Mouse (Mus musculus): ENCODE results near the gene Stip1. TPM values are rescaled to one million over a fixed set of nuclear protein-coding genes. Genes with fewer than 3 reads are reported as not detected.
"Not testable (repeated sequence)": the region's sequence is repeated elsewhere in the genome, so short reads cannot be mapped to it uniquely, and the experiment has no call there.

The Stip1 gene
- total RNA-seq (2021): 100 to 1,000 TPM; 211 to 217 TPM
- long read RNA-seq, experiment 1, transcript Stip1-201 (14 exons, 2,108 nt): major isoform, 271 of 288 reads
- long read RNA-seq, experiment 1, partial matches to known transcripts: 11 of 288 reads
- long read RNA-seq, experiment 1, other reads (novel, unspliced or antisense): 6 of 288 reads
- long read RNA-seq, experiment 2, transcript Stip1-201 (14 exons, 2,108 nt): major isoform, 194 of 226 reads
- long read RNA-seq, experiment 2, partial matches to known transcripts: 29 of 226 reads
- long read RNA-seq, experiment 2, other reads (novel, unspliced or antisense): 3 of 226 reads

DNA sequence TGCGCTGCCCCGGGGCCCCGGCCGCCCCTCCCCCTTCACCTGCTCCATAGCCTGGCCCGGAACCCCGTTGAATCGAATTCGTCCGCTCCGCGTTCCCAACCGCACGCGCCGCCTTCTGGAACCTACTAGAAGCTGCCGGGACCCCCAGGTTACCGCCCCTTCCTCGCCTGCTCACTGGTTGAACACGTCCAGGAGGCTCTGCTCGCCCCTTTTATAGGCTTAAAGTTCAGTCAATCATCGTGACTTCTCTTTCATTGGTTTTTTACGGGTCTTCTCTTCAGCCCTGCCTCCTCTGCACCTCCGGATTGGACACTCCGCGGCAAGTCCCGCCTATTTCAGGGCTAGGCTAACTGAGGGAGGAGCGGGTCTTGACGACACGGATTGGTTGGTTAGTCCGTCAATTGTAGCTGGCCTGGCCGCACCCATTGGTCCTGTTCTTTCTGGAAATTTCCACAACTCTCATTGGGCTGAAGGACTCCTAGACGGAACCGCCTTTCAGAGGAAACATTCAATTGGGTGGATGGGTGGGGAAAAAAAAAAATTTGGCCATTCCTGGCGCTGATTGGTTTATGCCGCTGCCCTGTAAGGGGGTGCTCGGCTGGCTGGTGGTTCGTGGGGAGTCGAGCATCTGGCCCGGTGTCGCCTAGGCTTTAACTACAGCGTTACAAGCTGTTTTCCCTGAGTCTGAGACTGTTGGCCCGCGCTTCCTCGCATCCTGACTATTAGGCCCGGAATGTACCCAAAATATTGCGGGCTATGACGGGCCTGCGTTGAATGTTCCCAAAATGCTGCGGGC, at the start of gene Stip1:
Stip1 (minus strand) TSS at position 127 of the 796 bp plus-strand sequence.
- DNase-seq (ENCODE audit: low spot score in 2 of 2): peak; percentile 99

- no peak for DNase-seq (ENCODE audit: low spot score in 2 of 2)
Measured at GRCm38 (mm10) chr19:7089050-7089449, 49.3 kb upstream of the Stip1 start.

DNA sequence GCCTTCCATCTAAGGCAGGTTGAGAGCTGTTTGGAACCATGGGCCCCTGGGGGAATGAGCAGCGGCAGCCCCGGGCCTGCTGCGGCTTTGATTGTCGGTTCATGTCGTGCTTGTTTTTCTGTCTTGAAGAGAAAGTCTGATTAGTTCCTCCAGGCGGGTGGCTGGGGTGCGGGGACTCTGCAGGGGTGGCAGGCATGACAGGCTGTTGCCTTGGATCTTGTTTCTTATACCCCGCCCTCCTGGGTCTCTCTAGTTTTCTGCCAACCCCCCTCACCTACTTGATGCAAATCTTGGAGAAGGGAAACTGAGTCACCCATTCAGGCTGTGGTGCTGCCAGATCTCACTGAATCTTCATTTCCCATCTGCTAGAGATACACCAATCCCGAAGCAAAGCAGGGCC, 48.8 kb upstream of the Stip1 start:
- DNase-seq (ENCODE audit: low spot score in 2 of 2): no peak

- no peak for DNase-seq (ENCODE audit: low spot score in 2 of 2)
Measured at GRCm38 (mm10) chr19:7084734-7085133, 45.0 kb upstream of the Stip1 start.

GRCm38 (mm10) chr19:7083035-7083794, 43.4 kb upstream of the Stip1 start:
- DNase-seq (ENCODE audit: low spot score in 2 of 2): peak; percentile 57 to 67

DNA sequence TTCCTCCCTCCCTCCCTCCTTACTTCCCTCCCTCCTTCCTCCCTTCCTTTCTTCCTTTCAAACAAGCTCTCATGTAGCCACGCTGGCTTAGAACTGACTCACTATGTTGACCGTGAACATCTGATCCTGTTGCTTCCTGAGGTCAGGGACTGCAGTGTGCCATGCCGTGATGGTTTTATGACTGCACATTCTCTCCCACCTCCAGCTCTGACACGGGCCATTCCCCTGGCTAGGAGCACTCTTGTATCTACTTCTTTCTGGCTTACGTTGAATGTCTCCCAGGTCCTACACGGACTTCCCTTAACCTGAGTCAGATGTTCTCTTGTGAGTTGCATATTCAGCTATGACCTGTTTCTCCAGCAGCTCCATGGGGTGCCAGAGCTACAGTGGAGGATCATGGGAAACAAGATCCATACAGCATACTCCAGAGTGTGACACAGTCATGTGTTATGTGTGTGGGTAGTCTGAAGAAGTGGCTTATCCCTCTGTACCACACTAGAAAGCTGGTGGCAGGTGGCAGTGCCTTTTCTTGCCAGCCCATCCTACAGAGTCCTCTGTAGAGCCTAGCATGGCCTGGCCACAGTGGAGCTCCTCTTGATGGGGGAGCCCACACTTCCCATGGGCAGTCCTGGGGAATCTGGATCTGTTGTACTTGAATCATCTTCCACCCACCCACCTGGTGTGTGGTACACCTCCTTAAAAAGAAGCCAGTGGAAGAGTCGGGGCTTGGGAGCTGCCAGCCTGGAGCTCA, 41.9 kb upstream of the Stip1 start:
- peak; percentile 52 to 68 for DNase-seq (ENCODE audit: low spot score in 2 of 2)

GRCm38 (mm10) chr19:7078271-7078670, 38.5 kb upstream of the Stip1 start:
- no peak for DNase-seq (ENCODE audit: low spot score in 2 of 2)

- DNase-seq (ENCODE audit: low spot score in 2 of 2): no peak
Measured at GRCm38 (mm10) chr19:7077666-7078065, 37.9 kb upstream of the Stip1 start.

DNA sequence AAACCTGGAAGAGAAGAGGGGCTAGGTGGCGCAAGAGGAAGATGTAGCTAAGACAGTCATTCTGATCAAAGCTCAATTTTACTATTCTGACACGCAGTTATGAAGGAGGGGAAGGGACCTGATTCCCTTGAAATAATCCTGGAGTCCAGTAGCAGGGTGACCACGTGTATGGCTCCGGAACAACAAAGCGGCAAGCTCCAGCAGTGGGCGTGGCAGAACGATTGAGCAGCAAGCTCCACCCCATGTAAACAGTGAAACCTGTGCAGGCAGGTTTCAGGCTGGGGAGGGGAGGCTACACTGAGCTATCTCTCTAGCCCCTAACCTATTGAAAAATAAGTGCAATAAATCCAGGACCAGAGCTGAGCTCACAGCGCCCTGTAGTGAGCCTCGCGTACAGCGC, 35.6 kb upstream of the Stip1 start:
- not testable (repeated sequence) for DNase-seq (ENCODE audit: low spot score in 2 of 2)

- no peak for DNase-seq (ENCODE audit: low spot score in 2 of 2)
Measured at GRCm38 (mm10) chr19:7073997-7074781, 34.4 kb upstream of the Stip1 start.

DNA sequence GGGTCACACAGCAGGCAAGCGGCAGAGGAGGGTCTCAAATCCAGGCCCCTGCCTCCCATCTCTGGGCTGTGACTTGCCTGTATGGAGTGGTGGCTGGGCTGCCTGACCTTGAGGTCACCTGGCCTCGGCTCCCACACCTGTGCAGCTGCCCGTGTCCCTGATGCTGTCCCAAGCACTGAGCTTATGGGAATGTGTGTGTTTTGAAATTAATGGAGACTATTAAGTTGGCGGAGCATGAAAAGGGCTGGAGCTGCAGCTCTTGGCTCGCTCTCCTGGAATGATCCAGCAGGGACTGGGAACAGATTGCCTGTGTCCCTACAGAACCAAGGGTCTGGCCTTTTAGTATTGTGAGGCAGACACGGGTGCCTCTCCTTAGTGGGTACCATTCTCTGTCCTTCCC, 32.5 kb upstream of the Stip1 start:
- no peak for DNase-seq (ENCODE audit: low spot score in 2 of 2)

- no peak for DNase-seq (ENCODE audit: low spot score in 2 of 2)
Measured at GRCm38 (mm10) chr19:7070775-7071174, 31.0 kb upstream of the Stip1 start.

GRCm38 (mm10) chr19:7069781-7070763, 30.3 kb upstream of the Stip1 start:
- no peak for DNase-seq (ENCODE audit: low spot score in 2 of 2)

GRCm38 (mm10) chr19:7068661-7069531, 29.1 kb upstream of the Stip1 start:
- no peak for DNase-seq (ENCODE audit: low spot score in 2 of 2)

DNA sequence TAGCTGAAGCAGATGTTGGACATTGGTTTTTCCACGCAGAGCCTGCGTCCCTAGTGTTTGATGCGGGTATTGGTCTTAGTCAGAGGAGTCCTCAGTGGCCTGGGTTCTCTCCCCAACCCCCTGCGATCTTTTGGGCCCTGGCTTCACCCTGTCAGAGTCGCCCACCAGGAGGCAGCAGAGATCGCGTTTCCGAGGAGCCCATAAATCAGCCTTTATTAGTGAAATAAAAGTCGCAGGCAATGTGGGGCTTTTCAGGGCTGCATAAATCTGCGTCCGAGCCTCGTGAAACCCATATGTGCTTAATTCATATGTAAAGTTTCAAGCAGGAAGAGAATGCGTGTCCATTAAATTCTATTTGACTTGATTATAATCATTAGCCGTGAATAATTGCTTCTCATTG, 28.4 kb upstream of the Stip1 start:
- DNase-seq (ENCODE audit: low spot score in 2 of 2): peak; percentile 77 to 87

GRCm38 (mm10) chr19:7067344-7068050, 27.7 kb upstream of the Stip1 start:
- no peak for DNase-seq (ENCODE audit: low spot score in 2 of 2)

DNA sequence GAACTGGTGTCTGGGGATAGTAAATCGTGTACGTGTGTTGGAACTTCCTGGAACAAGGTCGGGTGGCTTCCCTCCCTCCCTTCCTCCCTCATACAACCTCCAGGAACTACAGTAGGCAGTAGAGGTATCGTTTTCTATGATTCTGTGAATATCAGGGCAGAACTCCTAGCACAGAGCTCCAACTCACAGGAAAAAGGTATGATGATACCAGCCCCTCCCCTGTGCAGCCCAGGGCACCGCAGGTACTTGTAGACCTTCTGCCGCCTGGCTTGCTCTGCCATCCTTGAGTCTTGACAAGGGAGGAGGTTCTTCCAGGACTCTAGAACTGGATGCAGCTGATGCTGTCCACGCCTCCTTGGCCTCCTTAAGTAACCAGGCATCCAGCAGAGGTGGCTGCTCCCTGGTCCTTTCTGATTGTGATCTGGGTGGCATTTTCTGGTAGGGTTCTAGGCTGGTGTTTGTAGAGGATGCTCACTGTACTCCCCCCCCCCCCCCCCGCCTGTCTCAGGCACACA, 27.1 kb upstream of the Stip1 start:
- DNase-seq (ENCODE audit: low spot score in 2 of 2): no peak

All from left cerebral cortex, adult 18-20 months (tissue).